Mouse (Mus musculus) MEL (cell line): ENCODE results near the gene Stmnd1. TPM values are rescaled to one million over a fixed set of nuclear protein-coding genes. Genes with fewer than 3 reads are reported as not detected.

ENCODE experiments used
- DNase-seq: peaks from one replicate; pipeline ENCODE4 v3.0.0; 2011; ENCODE audit warnings: low read depth, low spot score
- H3K27ac ChIP-seq: 2 replicates; pipeline ENCODE4 v1.5.1; 2012; ENCODE audit warnings: low read depth, mild to moderate bottlenecking, control low read depth, low read length, moderate library complexity; ENCODE audit not compliant: control insufficient read depth
- H3K27me3 ChIP-seq, 2 experiments: fragments of 150-350 bp in 1 of 2; sonication (generic) in 1 of 2; 2 replicates each; pipeline ENCODE4 v1.6.1; 2012; ENCODE audit warnings: low read length in 2 of 2, mild to moderate bottlenecking in 2 of 2, improper control_type of control experiment in 1 of 2, moderate library complexity in 1 of 2; ENCODE audit not compliant: insufficient read depth in 2 of 2, control insufficient read depth in 1 of 2
- H3K36me3 ChIP-seq, 2 experiments: 2 replicates each; pipeline ENCODE4 v1.6.1; 2012 to 2014; ENCODE audit warnings: low read length in 2 of 2, improper control_type of control experiment in 1 of 2, inconsistent platforms in 1 of 2, mild to moderate bottlenecking in 1 of 2; ENCODE audit not compliant: insufficient read depth in 2 of 2, control insufficient read depth in 1 of 2
- H3K4me1 ChIP-seq, 2 experiments: fragments of 150-350 bp in 1 of 2; sonication (generic) in 1 of 2; 2 replicates each; pipeline ENCODE4 v1.6.1; 2012; ENCODE audit warnings: low read length in 2 of 2, improper control_type of control experiment in 1 of 2, mild to moderate bottlenecking in 1 of 2; ENCODE audit not compliant: insufficient read depth in 2 of 2, control insufficient read depth in 1 of 2
- H3K4me3 ChIP-seq, 2 experiments: fragments of 150-350 bp in 1 of 2; sonication (generic) in 1 of 2; 2 replicates each; pipeline ENCODE4 v1.5.1; 2012; ENCODE audit warnings: low read depth in 2 of 2, low read length in 2 of 2, mild to moderate bottlenecking in 2 of 2, moderate library complexity in 2 of 2, control low read depth in 1 of 2, improper control_type of control experiment in 1 of 2; ENCODE audit not compliant: control insufficient read depth in 1 of 2, insufficient read depth in 1 of 2
- H3K79me2 ChIP-seq: 2 replicates; pipeline ENCODE4 v1.6.1; 2012; ENCODE audit warnings: mild to moderate bottlenecking, low read length, moderate library complexity; ENCODE audit not compliant: control insufficient read depth, poor library complexity, insufficient read depth
- H3K9ac ChIP-seq: 2 replicates; pipeline ENCODE4 v1.6.1; 2012; ENCODE audit warnings: low read depth, mild to moderate bottlenecking, control low read depth, low read length, moderate library complexity; ENCODE audit not compliant: control insufficient read depth, poor library complexity, severe bottlenecking
- H3K9me3 ChIP-seq: fragments of 150-350 bp; sonication (generic); replicated peaks from 2 replicates; pipeline ENCODE4 v1.6.1; 2012; ENCODE audit warnings: mild to moderate bottlenecking, low read length, improper control_type of control experiment, moderate library complexity; ENCODE audit not compliant: insufficient read depth
- ELF1 ChIP-seq: IDR thresholded peaks from 2 replicates; pipeline ENCODE4 v1.6.1; 2014; ENCODE audit warnings: low read depth, mild to moderate bottlenecking, inconsistent platforms, low read length, improper control_type of control experiment, moderate library complexity
- EP300 ChIP-seq, 2 experiments: IDR thresholded peaks; 2 replicates each; pipeline ENCODE4 v1.6.1; 2011; ENCODE audit warnings: improper control_type of control experiment in 2 of 2, low read length in 2 of 2, low read depth in 1 of 2, mild to moderate bottlenecking in 1 of 2
- ETS1 ChIP-seq: IDR thresholded peaks from 2 replicates; pipeline ENCODE4 v1.6.1; 2012; ENCODE audit warnings: low read depth, mild to moderate bottlenecking, inconsistent platforms, low read length, improper control_type of control experiment, moderate library complexity
- GATA1 ChIP-seq: IDR thresholded peaks from 2 replicates; pipeline ENCODE4 v1.6.1; 2011; ENCODE audit warnings: low read depth, low read length, improper control_type of control experiment
- JUND ChIP-seq: IDR thresholded peaks from 2 replicates; pipeline ENCODE4 v1.6.1; 2011; ENCODE audit warnings: low read depth, mild to moderate bottlenecking, improper control_type of control experiment, low read length
- KAT2A ChIP-seq: conservative IDR thresholded peaks from 2 replicates; pipeline ENCODE4 v1.6.1; 2012; ENCODE audit warnings: low read depth, low read length, improper control_type of control experiment, inconsistent platforms
- MAX ChIP-seq: IDR thresholded peaks from 2 replicates; pipeline ENCODE4 v1.6.1; 2011; ENCODE audit warnings: low read length, improper control_type of control experiment
- MEF2A ChIP-seq: IDR thresholded peaks from 2 replicates; pipeline ENCODE4 v1.6.1; 2014; ENCODE audit warnings: low read depth, mild to moderate bottlenecking, inconsistent platforms, low read length, improper control_type of control experiment; ENCODE audit not compliant: poor library complexity, insufficient replicate concordance, severe bottlenecking; ENCODE audit errors: extremely low read depth
- NELFE ChIP-seq: IDR thresholded peaks from 2 replicates; pipeline ENCODE4 v1.6.1; 2011; ENCODE audit warnings: low read depth, low read length, improper control_type of control experiment
- POLR2A ChIP-seq, 2 experiments: IDR thresholded peaks; 2 replicates each; pipeline ENCODE4 v1.6.1; 2011 to 2012; ENCODE audit warnings: low read length in 2 of 2, mild to moderate bottlenecking in 2 of 2, control low read depth in 1 of 2, improper control_type of control experiment in 1 of 2, low read depth in 1 of 2, moderate library complexity in 1 of 2; ENCODE audit not compliant: control insufficient read depth in 1 of 2, insufficient read depth in 1 of 2, poor library complexity in 1 of 2
- POLR2AphosphoS2 ChIP-seq: IDR thresholded peaks from 2 replicates; pipeline ENCODE4 v1.6.1; 2011; ENCODE audit warnings: low read length, improper control_type of control experiment
- RAD21 ChIP-seq: IDR thresholded peaks from 2 replicates; pipeline ENCODE4 v1.6.1; 2011; ENCODE audit warnings: mild to moderate bottlenecking, low read depth, low read length, improper control_type of control experiment
- UBTF ChIP-seq: IDR thresholded peaks from 2 replicates; pipeline ENCODE4 v1.6.1; 2012; ENCODE audit warnings: low read depth, mild to moderate bottlenecking, inconsistent platforms, low read length, improper control_type of control experiment, moderate library complexity, borderline replicate concordance; ENCODE audit not compliant: insufficient read depth
- USF1 ChIP-seq: IDR thresholded peaks from 2 replicates; pipeline ENCODE4 v1.6.1; 2014; ENCODE audit warnings: low read depth, mild to moderate bottlenecking, inconsistent platforms, low read length, improper control_type of control experiment, moderate library complexity
- polyA plus RNA-seq, 2 experiments: library from polyadenylated mRNA; stranded (reverse) in 1 of 2; unstranded in 1 of 2; fragments of >175 nt in 1 of 2; fragments of >200 nt in 1 of 2; gene quantifications; 2 replicates each; pipeline versions ENCODE4 v1.2.1 to v1.2.4; 2012; ENCODE audit warnings: low replicate concordance in 2 of 2, low read depth in 1 of 2; ENCODE audit not compliant: insufficient read length in 2 of 2, insufficient read depth in 1 of 2, missing spikeins in 1 of 2
- total RNA-seq: library from RNA; depleted of rRNA; stranded (reverse); fragments of 300-350 nt; gene quantifications from 2 replicates; pipeline ENCODE4 v1.2.3, GENCODE M21; 2012

Gene Stmnd1
- total and polyA plus RNA-seq, 3 experiments: not detected

DNA sequence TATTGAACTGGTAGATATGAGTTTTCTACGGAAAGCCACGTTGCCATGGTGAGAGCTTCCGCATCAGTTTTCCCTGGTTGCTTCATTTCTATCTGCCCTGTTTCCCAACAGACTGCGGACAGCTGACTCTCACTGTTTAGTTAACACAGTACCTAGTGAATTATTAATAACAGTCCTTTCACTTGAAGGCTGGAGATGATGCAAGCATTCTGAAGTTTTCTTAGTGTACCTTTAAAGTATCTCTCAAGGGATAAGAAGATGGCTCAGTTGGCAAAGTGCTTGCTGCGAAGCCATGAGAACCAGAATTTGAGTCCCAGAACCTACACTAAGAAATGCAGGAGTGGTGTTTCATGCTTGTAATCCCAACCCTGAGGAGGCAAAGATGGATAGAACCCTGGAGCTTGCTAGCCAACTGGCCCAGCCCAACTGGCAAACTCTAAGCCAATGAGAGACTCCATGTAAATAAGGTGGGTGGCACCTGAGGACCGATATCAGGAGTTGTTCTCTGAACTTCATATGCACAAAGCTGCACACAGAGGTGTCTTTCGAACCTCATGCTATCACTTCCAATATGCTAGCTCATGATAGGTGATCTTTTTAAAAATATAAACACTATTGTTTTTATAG is 35.7 kb upstream of the Stmnd1 start:
- no peaks in the 10 kb centered on the region for H3K79me2 ChIP-seq
- H3K9ac ChIP-seq: no peak overlapping the region
- no peaks in the 10 kb centered on the region for H3K27me3 ChIP-seq
- peak; percentile 38 for DNase-seq
- no peaks in the 10 kb centered on the region for H3K36me3 ChIP-seq
- no peaks in the 10 kb centered on the region for H3K4me1 ChIP-seq
- no peaks in the 10 kb centered on the region for H3K9me3 ChIP-seq
- no peak overlapping the region for H3K27ac ChIP-seq
- TF ChIP-seq ELF1 (no peak), EP300 (IDR thresholded peaks at IDR 0.05; ENCODE audit: low read depth in 1 of 2, low read length in 2 of 2) (no peak), NELFE (no peak), MAX (no peak), JUND (no peak)
- H3K4me3 ChIP-seq: no peak overlapping the region

DNA sequence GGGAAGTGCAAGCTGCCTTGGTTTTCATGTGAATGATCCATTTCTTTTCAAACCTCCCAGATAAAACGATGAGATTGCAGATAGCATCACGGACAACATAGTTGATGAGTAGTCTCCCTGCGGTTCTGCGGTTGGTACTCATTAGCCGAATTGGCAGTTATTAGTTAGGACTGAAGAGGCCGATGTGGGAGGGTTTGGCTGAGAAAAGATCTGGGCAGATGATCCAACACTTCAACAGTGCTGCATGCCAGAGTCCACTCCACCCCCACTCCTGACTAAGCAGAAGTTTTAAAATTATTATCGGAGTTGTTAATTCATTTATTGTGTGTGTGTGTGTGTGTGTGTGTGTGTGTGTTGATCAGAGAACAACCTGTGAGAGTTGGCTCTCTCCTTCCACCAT is 34.7 kb upstream of the Stmnd1 start:
- Histone ChIP-seq H3K36me3 (no peaks in the 10 kb centered on the region), H3K9me3 (no peaks in the 10 kb centered on the region), H3K9ac (no peak overlapping the region), H3K4me1 (no peaks in the 10 kb centered on the region), H3K4me3 (no peak overlapping the region), H3K79me2 (no peaks in the 10 kb centered on the region), H3K27ac (no peak overlapping the region), H3K27me3 (no peaks in the 10 kb centered on the region)
- no peak for DNase-seq
- TF ChIP-seq POLR2AphosphoS2 (no peak), EP300 (IDR thresholded peaks at IDR 0.05; ENCODE audit: low read depth in 1 of 2, low read length in 2 of 2) (no peak), MEF2A (no peak), POLR2A (IDR thresholded peaks at IDR 0.05; ENCODE audit: control insufficient read depth in 1 of 2, insufficient read depth in 1 of 2, low read depth in 1 of 2, low read length in 2 of 2, poor library complexity in 1 of 2) (no peak), UBTF (no peak), NELFE (no peak), KAT2A (no peak), USF1 (no peak), ETS1 (no peak), GATA1 (no peak), RAD21 (no peak)
